ENCODE assay signal across 21 mouse cellular contexts in genomic region chr10:23851228-23851912, GRCm38 (mm10). TPM values are rescaled to one million over a fixed set of nuclear protein-coding genes. Genes with fewer than 3 reads are reported as not detected.
DNase-seq lines count a peak whose midpoint lies in the region; ATAC-seq lines count a peak whose summit lies in the region.
"Had no signal": no experiment of that assay in that cellular context is flagged by ENCODE, and none has a peak within 500 bp of the region (broad histone marks: within the 10 kb centered on the region; RNA-seq: fewer than 3 reads in every experiment).

Gene Vnn3 (plus strand): TSS chr10:23851462.

- no peak within 1 kb of the TSS for H3K27ac ChIP-seq in liver, embryonic 15.5 days (replicated peaks)
- no peak within 1 kb of the TSS for H3K27ac ChIP-seq in liver, embryonic 11.5 days (ENCODE audit: low read depth, low read length)
- no peak within 1 kb of the TSS for H3K27ac ChIP-seq in embryonic facial prominence, embryonic 10.5 days (replicated peaks)
- H3K27ac ChIP-seq: embryonic facial prominence, embryonic 13.5 days; forebrain, embryonic 13.5 days; hindbrain, embryonic 15.5 days; left cerebral cortex, adult 2 months; liver, embryonic 14.5 days; neural tube, embryonic 13.5 days; stomach, postnatal 0 days had no signal

- H3K27me3 ChIP-seq in liver, embryonic 15.5 days, result no peaks in the 10 kb centered on the region
- H3K27me3 ChIP-seq in liver, embryonic 11.5 days (replicated peaks; ENCODE audit: control insufficient read depth, insufficient read depth, low read length), result no peaks in the 10 kb centered on the region
- no peaks in the 10 kb centered on the region for H3K27me3 ChIP-seq in embryonic facial prominence, embryonic 10.5 days (replicated peaks; ENCODE audit: low read depth, poor library complexity, severe bottlenecking)
- H3K27me3 ChIP-seq: embryonic facial prominence, embryonic 13.5 days; forebrain, embryonic 13.5 days; hindbrain, embryonic 15.5 days; neural tube, embryonic 13.5 days had no signal

- H3K9me3 ChIP-seq in liver, embryonic 15.5 days (replicated peaks), result no peaks in the 10 kb centered on the region
- H3K9me3 ChIP-seq in liver, embryonic 11.5 days (ENCODE audit: control insufficient read depth, low read length), result no peaks in the 10 kb centered on the region
- no peaks in the 10 kb centered on the region for H3K9me3 ChIP-seq in embryonic facial prominence, embryonic 10.5 days
- H3K9me3 ChIP-seq: embryonic facial prominence, embryonic 13.5 days; forebrain, embryonic 13.5 days; hindbrain, embryonic 15.5 days; neural tube, embryonic 13.5 days had no signal

- no peak for DNase-seq in liver, embryonic 11.5 days (ENCODE audit: low spot score)
- no peak for DNase-seq in adrenal gland, postnatal 25 days
- no peak for DNase-seq in embryonic facial prominence, embryonic 10.5 days (ENCODE audit: low spot score)
- DNase-seq in cerebellum, postnatal 25 days, result no peak
- DNase-seq in thymus, postnatal 36 days, result no peak
- DNase-seq: cerebellum, postnatal 36 days; kidney, adult 18-20 months; kidney, postnatal 36 days; right cerebral cortex, adult 18-20 months; thymus, postnatal 25 days had no signal

- peak; percentile 37; the same call in 1 of the 2 replicates for ATAC-seq in liver, embryonic 15.5 days (ENCODE audit: insufficient read depth)
- ATAC-seq in liver, embryonic 11.5 days (replicated peaks; ENCODE audit: low FRiP score), result no peak
- peak; percentile 89 for ATAC-seq in granulocyte monocyte progenitor cell, adult 5-6 weeks (replicated peaks; ENCODE audit: poor library complexity, severe bottlenecking)
- peak; percentile 94 for ATAC-seq in monocyte, adult 5-6 weeks (replicated peaks; ENCODE audit: insufficient number of reproducible peaks, low FRiP score, low TSS enrichment, poor library complexity, severe bottlenecking)
- ATAC-seq: forebrain, embryonic 13.5 days had no signal

- WGBS in liver, embryonic 15.5 days (ENCODE audit: insufficient replicate concordance), result 52% methylated on average over 4 of the region's 4 CpGs
- 87% methylated on average over 4 of the region's 4 CpGs for WGBS in liver, embryonic 11.5 days
- 88% methylated on average over 4 of the region's 4 CpGs for WGBS in embryonic facial prominence, embryonic 10.5 days

- no peaks in the 10 kb centered on the region; the same call in 1 of the 2 replicates for H3K4me1 ChIP-seq in liver, embryonic 15.5 days (replicated peaks)
- H3K4me1 ChIP-seq in liver, embryonic 11.5 days (replicated peaks; ENCODE audit: control insufficient read depth, insufficient read depth, low read length), result no peaks in the 10 kb centered on the region
- no peaks in the 10 kb centered on the region for H3K4me1 ChIP-seq in embryonic facial prominence, embryonic 10.5 days
- H3K4me1 ChIP-seq: embryonic facial prominence, embryonic 13.5 days; forebrain, embryonic 13.5 days; hindbrain, embryonic 15.5 days; neural tube, embryonic 13.5 days had no signal

- no peaks in the 10 kb centered on the region for H3K36me3 ChIP-seq in liver, embryonic 15.5 days (replicated peaks)
- no peaks in the 10 kb centered on the region for H3K36me3 ChIP-seq in liver, embryonic 11.5 days (ENCODE audit: control insufficient read depth, insufficient read depth, low read length)
- H3K36me3 ChIP-seq in embryonic facial prominence, embryonic 10.5 days (replicated peaks), result no peaks in the 10 kb centered on the region
- H3K36me3 ChIP-seq: embryonic facial prominence, embryonic 13.5 days; hindbrain, embryonic 15.5 days; neural tube, embryonic 13.5 days had no signal

- H3K9ac ChIP-seq in liver, embryonic 15.5 days, result no peak within 1 kb of the TSS
- no peak within 1 kb of the TSS for H3K9ac ChIP-seq in liver, embryonic 11.5 days (ENCODE audit: low read depth, low read length)
- H3K9ac ChIP-seq: embryonic facial prominence, embryonic 13.5 days; forebrain, embryonic 13.5 days; hindbrain, embryonic 15.5 days; liver, embryonic 14.5 days; neural tube, embryonic 13.5 days had no signal

- H3K4me3 ChIP-seq in liver, embryonic 15.5 days (replicated peaks), result no peak within 1 kb of the TSS
- H3K4me3 ChIP-seq in liver, embryonic 11.5 days (ENCODE audit: low read depth, low read length), result no peak within 1 kb of the TSS
- H3K4me3 ChIP-seq in embryonic facial prominence, embryonic 10.5 days, result no peak within 1 kb of the TSS
- H3K4me3 ChIP-seq: embryonic facial prominence, embryonic 13.5 days; forebrain, embryonic 13.5 days; hindbrain, embryonic 15.5 days; left cerebral cortex, adult 2 months; neural tube, embryonic 13.5 days had no signal

- H3K4me2 ChIP-seq in liver, embryonic 15.5 days, result no peak within 1 kb of the TSS
- no peak within 1 kb of the TSS for H3K4me2 ChIP-seq in liver, embryonic 11.5 days
- H3K4me2 ChIP-seq: embryonic facial prominence, embryonic 13.5 days; forebrain, embryonic 13.5 days; hindbrain, embryonic 15.5 days; neural tube, embryonic 13.5 days had no signal

RNA-seq across cellular contexts. Expression of gene Vnn3, which starts in this region (rescaled TPM):
- 3.4 and 6.1 TPM in 2 replicates for polyA plus RNA-seq in liver, embryonic 15.5 days (2015; fragmentation: Nextera tagmentation; extraction: Ambion mirVana)
- not detected in 2 replicates for polyA plus RNA-seq in liver, embryonic 11.5 days (2014; fragmentation: Nextera tagmentation; extraction: Ambion mirVana)
- 53.8 and 82.3 TPM in 2 replicates for total RNA-seq in adrenal gland, postnatal 25 days (2021)
- not detected in 2 replicates for total RNA-seq in granulocyte monocyte progenitor cell, adult 5-6 weeks (2014; fragmentation: Nextera tagmentation)
- 0.34 TPM in 1 of 2 replicates, not detected in the other for total RNA-seq in granulocyte monocyte progenitor cell, adult 5-6 weeks (2017)
- 8.6 to 16.8 TPM (median 14.7 TPM) in 3 replicates for total RNA-seq in monocyte, adult 5-6 weeks (2017)
- polyA plus RNA-seq in embryonic facial prominence, embryonic 10.5 days (2016; fragmentation: Nextera tagmentation; extraction: Ambion mirVana), result not detected in 2 replicates
- total RNA-seq: left cerebral cortex, adult 2 months; midbrain, postnatal 0 days had no signal
- polyA plus RNA-seq: embryonic facial prominence, embryonic 13.5 days; forebrain, embryonic 13.5 days; hindbrain, embryonic 15.5 days; neural tube, embryonic 13.5 days had no signal

Comparison
In these comparisons a context has a peak if more than half of its experiments do, and no peak if none do; other contexts are left out.
1. Peak in ATAC-seq in granulocyte monocyte progenitor cell, adult 5-6 weeks; RNA of the gene not detected or under 1 TPM.